Mouse (Mus musculus) myocyte (in vitro differentiated cells): ENCODE results near the gene Wwox. TPM values are rescaled to one million over a fixed set of nuclear protein-coding genes. Genes with fewer than 3 reads are reported as not detected.

ENCODE experiments used
- H3K27me3 ChIP-seq: one replicate; pipeline ENCODE4 v1.6.1; 2011; ENCODE audit not compliant: control insufficient read depth, insufficient read depth, insufficient read length
- H3K36me3 ChIP-seq: one replicate; pipeline ENCODE4 v1.6.1; 2011; ENCODE audit not compliant: control insufficient read depth, insufficient read depth
- H3K4me2 ChIP-seq: one replicate; pipeline ENCODE4 v1.6.1; 2011; ENCODE audit warnings: low read depth, control low read depth
- H3K4me3 ChIP-seq: one replicate; pipeline ENCODE4 v1.5.1; 2011; ENCODE audit warnings: mild to moderate bottlenecking, control low read depth, moderate library complexity
- H3K79me2 ChIP-seq: one replicate; pipeline ENCODE4 v1.6.1; 2011; ENCODE audit not compliant: control insufficient read depth, insufficient read depth
- H3ac ChIP-seq: one replicate; pipeline ENCODE4 v1.6.1; 2011; ENCODE audit not compliant: control insufficient read depth, insufficient read length
- CEBPB ChIP-seq: IDR thresholded peaks from 2 replicates; pipeline ENCODE4 v1.6.1; 2011; ENCODE audit warnings: mild to moderate bottlenecking, moderate library complexity; ENCODE audit not compliant: poor library complexity, insufficient read depth, severe bottlenecking
- E2F4 ChIP-seq: IDR thresholded peaks from one replicate; pipeline ENCODE4 v1.6.1; 2011; ENCODE audit warnings: mild to moderate bottlenecking, control low read depth, moderate library complexity; ENCODE audit not compliant: insufficient read depth
- MAX ChIP-seq: IDR thresholded peaks from one replicate; pipeline ENCODE4 v1.6.1; 2011; ENCODE audit warnings: low read depth, mild to moderate bottlenecking, control low read depth
- MYOD1 ChIP-seq, 3 experiments: IDR thresholded peaks; one replicate each; pipeline ENCODE4 v1.6.1; 2011; ENCODE audit warnings: control low read depth in 2 of 3, low read depth in 2 of 3, mild to moderate bottlenecking in 2 of 3, moderate library complexity in 1 of 3; ENCODE audit not compliant: insufficient read length in 2 of 3, control insufficient read depth in 1 of 3
- MYOG ChIP-seq, 3 experiments: IDR thresholded peaks; one replicate each; pipeline ENCODE4 v1.6.1; 2011; ENCODE audit warnings: control low read depth in 2 of 3, low read depth in 2 of 3, mild to moderate bottlenecking in 2 of 3; ENCODE audit not compliant: insufficient read length in 2 of 3, control insufficient read depth in 1 of 3, insufficient read depth in 1 of 3
- POLR2A ChIP-seq: IDR thresholded peaks from one replicate; pipeline ENCODE4 v1.6.1; 2011; ENCODE audit warnings: low read depth, mild to moderate bottlenecking, control low read depth, moderate library complexity; ENCODE audit not compliant: insufficient read length
- POLR2AphosphoS2 ChIP-seq: IDR thresholded peaks from one replicate; pipeline ENCODE4 v1.6.1; 2011; ENCODE audit warnings: low read depth, control low read depth; ENCODE audit not compliant: insufficient read length
- REST ChIP-seq: IDR thresholded peaks from one replicate; pipeline ENCODE4 v1.6.1; 2011; ENCODE audit warnings: mild to moderate bottlenecking, control low read depth, moderate library complexity; ENCODE audit not compliant: insufficient read depth, insufficient read length
- SRF ChIP-seq: IDR thresholded peaks from one replicate; pipeline ENCODE4 v1.6.1; 2011; ENCODE audit warnings: low read depth; ENCODE audit not compliant: control insufficient read depth, insufficient read length
- TCF12 ChIP-seq: IDR thresholded peaks from one replicate; pipeline ENCODE4 v1.6.1; 2011; ENCODE audit warnings: mild to moderate bottlenecking, control low read depth; ENCODE audit not compliant: poor library complexity, insufficient read depth, severe bottlenecking
- TCF3 ChIP-seq: IDR thresholded peaks from one replicate; pipeline ENCODE4 v1.6.1; 2011; ENCODE audit warnings: low read depth, control low read depth; ENCODE audit not compliant: insufficient read length
- USF1 ChIP-seq: IDR thresholded peaks from one replicate; pipeline ENCODE4 v1.6.1; 2011; ENCODE audit warnings: low read depth, mild to moderate bottlenecking, control low read depth, moderate library complexity
- polyA plus RNA-seq: library from polyadenylated mRNA; unstranded; fragments of >200 nt; fragmentation: generic; extraction: Trizol; gene quantifications from one replicate; pipeline ENCODE4 v1.2.1, GENCODE M21; 2012; ENCODE audit warnings: missing spikeins

The Wwox gene
- polyA plus RNA-seq, 1 experiment, result 8.6 TPM

- Histone ChIP-seq H3ac (no peak overlapping the region), H3K36me3 (no peaks in the 10 kb centered on the region), H3K4me3 (no peak overlapping the region), H3K27me3 (no peaks in the 10 kb centered on the region), H3K79me2 (no peaks in the 10 kb centered on the region), H3K4me2 (no peak overlapping the region)
- TF ChIP-seq TCF3 (no peak), TCF12 (no peak)
These were observed 444.5 kb downstream of the Wwox start for GRCm38 (mm10) chr8:114883967-114884366.

- Histone ChIP-seq H3K36me3 (no peaks in the 10 kb centered on the region), H3K4me2 (no peak overlapping the region), H3K4me3 (no peak overlapping the region), H3K27me3 (no peaks in the 10 kb centered on the region), H3ac (no peak overlapping the region), H3K79me2 (no peaks in the 10 kb centered on the region)
- TF ChIP-seq MYOG (IDR thresholded peaks at IDR 0.05; ENCODE audit: control insufficient read depth in 1 of 3, insufficient read depth in 1 of 3, insufficient read length in 2 of 3, low read depth in 2 of 3) (no peak), REST (no peak), TCF3 (no peak), E2F4 (no peak), MYOD1 (IDR thresholded peaks at IDR 0.05; ENCODE audit: control insufficient read depth in 1 of 3, insufficient read length in 2 of 3, low read depth in 2 of 3) (no peak)
These were observed 445.7 kb downstream of the Wwox start for GRCm38 (mm10) chr8:114885026-114885592.

- TF ChIP-seq E2F4, result no peak
- TF ChIP-seq MYOD1 (IDR thresholded peaks at IDR 0.05; ENCODE audit: control insufficient read depth in 1 of 3, insufficient read length in 2 of 3, low read depth in 2 of 3), result no peak
- no peak for TF ChIP-seq POLR2A
- Histone ChIP-seq H3K36me3 (no peaks in the 10 kb centered on the region), H3K4me2 (no peak overlapping the region), H3ac (no peak overlapping the region), H3K27me3 (no peaks in the 10 kb centered on the region), H3K79me2 (no peaks in the 10 kb centered on the region), H3K4me3 (no peak overlapping the region)
These were observed 448.9 kb downstream of the Wwox start for GRCm38 (mm10) chr8:114888388-114888787.

- Histone ChIP-seq H3K79me2 (no peaks in the 10 kb centered on the region), H3K4me2 (no peak overlapping the region)
- TF ChIP-seq TCF3, result no peak
These were observed 450.3 kb downstream of the Wwox start for GRCm38 (mm10) chr8:114889578-114890374.

GRCm38 (mm10) chr8:114890478-114890877 lies 451.0 kb downstream of the Wwox start:
- TF ChIP-seq MYOG (IDR thresholded peaks at IDR 0.05; ENCODE audit: control insufficient read depth in 1 of 3, insufficient read depth in 1 of 3, insufficient read length in 2 of 3, low read depth in 2 of 3) (no peak), USF1 (no peak), REST (no peak), TCF12 (no peak), E2F4 (no peak), MAX (no peak), CEBPB (no peak), MYOD1 (IDR thresholded peaks at IDR 0.05; ENCODE audit: control insufficient read depth in 1 of 3, insufficient read length in 2 of 3, low read depth in 2 of 3) (no peak), POLR2AphosphoS2 (no peak), SRF (no peak), POLR2A (no peak), TCF3 (no peak)
- Histone ChIP-seq H3K4me3 (no peak overlapping the region), H3K79me2 (no peaks in the 10 kb centered on the region), H3K4me2 (no peak overlapping the region), H3ac (no peak overlapping the region), H3K36me3 (no peaks in the 10 kb centered on the region), H3K27me3 (no peaks in the 10 kb centered on the region)

More at GRCm38 (mm10) chr8:114889578-114890374, 450.3 kb downstream of the Wwox start:
- Histone ChIP-seq H3K4me3 (no peak overlapping the region), H3K36me3 (no peaks in the 10 kb centered on the region), H3K27me3 (no peaks in the 10 kb centered on the region), H3ac (no peak overlapping the region)

GRCm38 (mm10) chr8:114891252-114891651 lies 451.8 kb downstream of the Wwox start:
- no peaks in the 10 kb centered on the region for H3K79me2 ChIP-seq
- TF ChIP-seq MAX (no peak), SRF (no peak), CEBPB (no peak), TCF12 (no peak), USF1 (no peak), POLR2AphosphoS2 (no peak), MYOD1 (IDR thresholded peaks at IDR 0.05; ENCODE audit: control insufficient read depth in 1 of 3, insufficient read length in 2 of 3, low read depth in 2 of 3) (no peak), REST (no peak), MYOG (IDR thresholded peaks at IDR 0.05; ENCODE audit: control insufficient read depth in 1 of 3, insufficient read depth in 1 of 3, insufficient read length in 2 of 3, low read depth in 2 of 3) (no peak), TCF3 (no peak), E2F4 (no peak), POLR2A (no peak)
- no peak overlapping the region for H3K4me2 ChIP-seq
- no peak overlapping the region for H3K4me3 ChIP-seq
- H3K36me3 ChIP-seq, result no peaks in the 10 kb centered on the region
- no peak overlapping the region for H3ac ChIP-seq
- H3K27me3 ChIP-seq, result no peaks in the 10 kb centered on the region
